Mouse (Mus musculus) adrenal gland, adult 10 weeks (tissue): Measurements from ENCODE around the gene Defb47. TPM values are rescaled to one million over a fixed set of nuclear protein-coding genes. Genes with fewer than 3 reads are reported as not detected.

Experiments
- polyA plus RNA-seq: library from polyadenylated mRNA; stranded (reverse); fragments of 350-450 nt; fragmentation: Illumina TruSeq; extraction: RNeasy Lipid Tissue Mini Kit (QIAGEN cat#74804); gene quantifications from one replicate; pipeline ENCODE4 v1.2.3, GENCODE M21; 2014; ENCODE audit warnings: low read depth, low replicate concordance

Defb47 gene
- not detected for polyA plus RNA-seq

DNA sequence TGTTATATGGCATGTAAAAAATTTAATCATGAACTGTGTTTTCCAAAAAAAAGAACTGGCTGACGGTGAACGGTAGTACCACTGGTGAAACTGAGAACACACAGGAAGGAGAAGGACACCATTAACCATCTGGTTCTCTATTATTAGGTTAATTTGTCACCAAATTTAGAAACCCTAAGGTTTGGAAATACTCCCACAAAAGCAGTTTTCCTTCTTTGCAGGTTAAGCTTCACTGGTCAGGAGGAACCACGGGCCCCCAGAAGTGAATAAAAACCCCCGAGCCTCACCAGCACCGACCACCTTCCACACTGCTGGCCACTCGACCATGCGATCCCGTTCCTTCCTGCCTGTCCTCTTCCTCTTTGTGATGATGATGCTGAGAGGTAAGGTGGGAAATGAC is at the start of gene Defb47:
TSS of gene Defb47 (plus strand) at position 301 of the 400 bp plus-strand sequence.

GRCm38 (mm10) chr14:62984410-62984809 is 13.5 kb upstream of the Defb47 start, which contains the start of gene Defb48:
Gene Defb48 (minus strand): TSS chr14:62984510.

GRCm38 (mm10) chr14:63011471-63011870 is 13.6 kb downstream of the Defb47 start, which contains the start of gene Defb43:
Gene Defb43 (plus strand): TSS chr14:63011771.

DNA sequence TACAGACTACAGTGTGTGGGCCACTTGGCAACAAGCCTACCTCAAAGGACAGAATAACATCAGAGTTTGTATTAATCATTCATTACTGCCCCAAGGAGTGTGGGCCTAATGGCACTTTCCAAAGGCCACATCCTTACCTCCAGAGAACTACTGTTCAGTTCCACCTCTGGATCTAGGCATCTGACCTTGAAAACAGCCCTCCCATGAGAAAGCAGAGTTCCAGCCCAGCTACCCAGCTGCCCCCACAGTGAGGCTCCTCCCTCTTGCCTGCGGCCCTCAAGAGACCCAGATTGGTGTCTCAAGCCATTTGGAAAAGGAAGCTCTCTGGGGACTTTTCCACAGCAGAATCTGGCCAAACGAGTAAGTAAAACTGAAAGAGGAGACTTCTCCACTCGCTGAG is 48.8 kb downstream of the Defb47 start, which contains the start of gene Defb42:
TSS of gene Defb42 (plus strand) at position 301 of the 400 bp plus-strand sequence.

GRCm38 (mm10) chr14:63049910-63050370 is 52.1 kb downstream of the Defb47 start, which contains the start of gene Defb30:
Gene Defb30 (minus strand): TSS chr14:63049960.

Other genes with a start within 250 kb of the Defb47 start
- gene Ints6, start 236.9 kb upstream of the Defb47 start, polyA plus RNA-seq: 95.1 TPM
- gene Wdfy2, start 160.4 kb upstream of the Defb47 start, polyA plus RNA-seq: 55.2 TPM
- gene Defb48, start 13.6 kb upstream of the Defb47 start, polyA plus RNA-seq: not detected
- not detected for gene Defb43, start 13.7 kb downstream of the Defb47 start, polyA plus RNA-seq
- gene Defb42, start 48.9 kb downstream of the Defb47 start, polyA plus RNA-seq: 0.82 TPM
- not detected for gene Defb30, start 51.9 kb downstream of the Defb47 start, polyA plus RNA-seq